Mouse (Mus musculus): ENCODE data around the gene Smyd1.

Gene Smyd1

DNA sequence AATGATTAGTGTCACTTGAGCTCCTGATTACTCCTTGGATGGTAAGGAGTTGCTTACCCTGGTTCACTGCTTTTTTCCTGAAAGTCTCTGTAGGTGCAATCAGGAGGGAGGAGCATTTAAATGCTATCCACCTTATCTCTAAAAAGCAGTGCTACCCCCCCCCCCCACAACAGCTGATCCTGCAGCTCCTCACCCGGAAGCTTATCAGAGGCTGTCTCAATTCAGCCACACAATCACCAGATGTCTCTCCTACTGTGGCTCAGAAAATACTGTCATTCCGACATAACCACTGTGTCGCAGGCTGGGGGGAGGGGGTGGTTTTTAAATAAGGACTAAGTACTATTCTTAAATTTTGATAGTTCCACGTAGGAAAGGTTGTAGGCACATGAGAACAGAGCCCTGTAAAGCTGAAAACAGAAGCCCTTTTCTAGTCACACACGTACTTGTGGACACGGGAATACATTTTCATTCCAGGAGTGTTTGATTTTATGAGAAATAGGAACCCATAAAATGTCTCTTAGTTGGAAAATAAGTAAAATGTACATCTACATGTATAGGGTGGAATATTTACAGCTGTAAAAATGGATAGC is 61.9 kb downstream of the Smyd1 start:
- no peak for DNase-seq (ENCODE audit: low spot score in 2 of 2)

GRCm38 (mm10) chr6:71259166-71259565 is 62.9 kb downstream of the Smyd1 start:
- DNase-seq (ENCODE audit: low spot score in 2 of 2), result no peak

DNA sequence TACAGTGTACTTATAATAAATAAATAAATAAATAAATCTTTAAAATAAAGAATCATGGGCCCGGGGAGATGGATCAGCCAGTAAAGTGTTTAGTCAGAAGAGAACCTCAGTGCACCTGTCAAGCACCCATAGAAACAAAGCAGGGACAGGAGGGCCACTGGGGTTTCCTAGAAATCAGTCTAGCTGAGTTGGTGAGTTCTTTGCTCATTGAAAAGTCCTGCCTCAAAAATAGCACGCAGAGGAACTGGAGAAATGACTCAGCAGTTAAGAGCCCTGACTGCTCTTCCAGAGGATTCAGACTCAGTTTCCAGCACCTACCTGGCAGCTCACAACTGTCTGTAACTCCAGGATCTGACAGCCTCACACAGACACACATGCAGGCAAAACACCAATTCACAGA is 63.5 kb downstream of the Smyd1 start:
- DNase-seq (ENCODE audit: low spot score in 2 of 2), result no peak

DNA sequence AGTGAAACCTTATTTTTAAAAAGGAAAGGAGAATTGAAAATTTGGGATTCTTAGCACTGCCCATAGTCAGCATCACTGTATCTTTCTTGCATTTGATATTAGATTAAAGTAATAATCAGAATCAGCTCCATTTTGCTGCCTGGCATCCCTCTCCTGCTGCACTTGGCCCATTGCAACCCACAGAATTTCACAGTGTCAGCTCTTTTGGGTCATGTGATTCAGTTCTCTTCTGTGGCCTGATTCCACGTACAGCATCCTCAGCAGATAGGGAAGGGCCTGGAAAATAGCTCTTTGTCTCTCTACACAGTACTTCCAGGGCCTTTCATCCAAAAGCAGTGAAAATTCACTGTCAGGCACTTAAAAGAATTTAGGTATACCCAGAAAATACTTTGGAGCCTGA is 64.7 kb downstream of the Smyd1 start:
- DNase-seq (ENCODE audit: low spot score in 2 of 2), result no peak

DNA sequence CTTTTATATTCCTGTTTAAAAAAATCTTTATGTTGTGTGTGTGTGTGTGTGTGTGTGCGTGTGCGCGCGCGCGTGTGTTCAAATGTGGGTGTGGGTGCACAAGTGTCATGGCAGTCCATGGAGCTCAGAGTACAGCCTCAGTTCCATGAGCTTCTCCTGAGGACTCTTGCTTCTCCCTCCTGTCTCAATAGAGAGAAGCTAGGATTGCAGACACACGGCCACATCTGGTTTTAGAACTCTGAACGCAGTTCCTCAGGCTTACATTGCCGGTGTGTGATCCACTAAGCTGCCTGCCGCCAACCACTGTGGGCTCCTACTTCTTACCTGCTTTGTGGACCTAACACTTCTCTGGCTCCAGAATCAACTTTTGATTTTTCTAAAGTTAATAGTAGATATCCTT is 65.9 kb downstream of the Smyd1 start:
- no peak for DNase-seq (ENCODE audit: low spot score in 2 of 2)

DNA sequence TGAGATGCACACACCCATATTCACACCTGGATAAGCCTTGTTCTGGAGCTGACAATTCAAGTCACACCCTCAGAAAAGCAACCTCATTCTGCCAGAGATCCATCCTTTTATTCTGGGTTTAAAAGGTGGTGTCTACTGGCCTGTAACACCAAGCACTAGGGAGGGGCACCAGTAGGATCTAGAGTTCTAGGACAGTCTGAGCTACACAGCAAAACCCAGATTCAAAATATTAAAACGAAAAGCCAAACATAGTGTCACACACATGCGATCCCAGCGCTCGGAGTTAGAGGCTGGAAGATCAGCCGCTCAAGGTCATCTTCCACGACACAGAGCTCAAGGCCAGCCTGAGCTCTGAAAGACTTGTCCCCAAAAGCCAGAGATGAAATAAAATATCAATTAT is 67.6 kb downstream of the Smyd1 start:
- no peak for DNase-seq (ENCODE audit: low spot score in 2 of 2)

DNA sequence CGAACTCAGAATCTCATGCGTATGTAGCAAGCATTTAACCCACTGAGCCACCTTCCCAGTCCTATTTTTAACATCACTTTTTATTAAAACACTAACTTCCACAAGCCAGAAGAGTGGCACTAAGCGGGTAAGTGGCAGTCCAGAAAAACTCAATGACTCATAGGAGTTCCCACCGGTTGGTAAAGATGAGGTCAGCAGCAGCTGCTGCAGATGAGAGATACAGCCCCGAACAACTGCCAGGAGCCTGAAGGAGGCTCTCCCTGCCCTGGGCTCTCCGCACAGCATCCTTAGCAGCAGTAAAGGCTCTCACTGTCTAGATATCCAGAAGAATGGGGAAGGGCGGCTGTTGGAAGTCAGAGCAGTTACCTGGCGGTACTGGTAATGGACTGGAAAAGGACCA is 71.1 kb downstream of the Smyd1 start:
- no peak for DNase-seq (ENCODE audit: low spot score in 2 of 2)

- DNase-seq (ENCODE audit: low spot score in 2 of 2), result no peak
Observed at GRCm38 (mm10) chr6:71249615-71250014, 72.4 kb downstream of the Smyd1 start.

GRCm38 (mm10) chr6:71248420-71248819 is 73.6 kb downstream of the Smyd1 start:
- DNase-seq (ENCODE audit: low spot score in 2 of 2), result no peak

GRCm38 (mm10) chr6:71243258-71243657 is 78.8 kb downstream of the Smyd1 start:
- no peak for DNase-seq (ENCODE audit: low spot score in 2 of 2)

DNA sequence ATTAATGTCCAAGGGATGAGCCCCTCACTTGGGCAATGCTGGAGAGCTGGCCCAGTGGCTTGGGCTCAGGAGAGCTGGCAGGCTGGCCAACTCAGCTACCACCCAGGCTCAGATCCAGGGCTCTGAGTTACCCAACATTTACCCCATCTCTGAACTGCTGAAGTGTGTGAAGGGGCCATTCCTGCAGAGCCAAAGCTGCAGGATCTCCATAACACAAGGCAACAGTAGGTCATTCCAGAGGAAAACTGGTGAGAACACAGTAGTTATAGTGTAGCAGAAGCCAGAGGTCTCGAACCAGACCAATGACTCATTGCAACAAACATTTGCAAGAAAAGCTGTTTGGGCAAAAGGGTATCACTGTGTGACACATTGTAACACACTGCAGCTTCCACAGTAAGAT is 79.2 kb downstream of the Smyd1 start:
- peak in 1 of 2 experiments; percentile 17 for DNase-seq (ENCODE audit: low spot score in 2 of 2)

GRCm38 (mm10) chr6:71240831-71241230 is 81.2 kb downstream of the Smyd1 start:
- DNase-seq (ENCODE audit: low spot score in 2 of 2), result no peak

GRCm38 (mm10) chr6:71239069-71239750 is 82.8 kb downstream of the Smyd1 start:
- DNase-seq (ENCODE audit: low spot score in 2 of 2), result peak in 1 of 2 experiments; percentile 20

DNA sequence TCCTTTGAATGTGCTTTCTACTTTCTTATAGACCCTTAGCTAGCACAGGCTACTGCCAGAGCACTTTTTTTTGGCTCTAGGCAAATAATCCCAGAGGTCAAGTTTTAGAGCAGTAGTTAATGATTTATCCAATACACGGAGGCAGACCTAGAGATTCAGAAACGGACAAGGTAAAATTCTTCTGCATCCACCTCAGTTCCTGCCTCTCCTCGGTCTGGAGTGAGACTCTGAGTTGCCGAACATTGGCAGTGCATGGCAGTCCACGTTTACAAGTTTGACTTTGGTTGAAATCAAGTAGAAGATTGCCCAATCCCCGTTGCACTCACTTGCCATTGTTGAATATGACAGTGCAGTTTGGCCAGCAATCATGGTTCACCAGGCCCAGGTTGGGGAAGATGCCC is 85.0 kb downstream of the Smyd1 start:
- no peak for DNase-seq (ENCODE audit: low spot score in 2 of 2)

- DNase-seq (ENCODE audit: low spot score in 2 of 2), result no peak
Observed at GRCm38 (mm10) chr6:71236506-71236905, 85.5 kb downstream of the Smyd1 start.

GRCm38 (mm10) chr6:71235944-71236343 is 86.1 kb downstream of the Smyd1 start:
- DNase-seq (ENCODE audit: low spot score in 2 of 2), result no peak

- no peak for DNase-seq (ENCODE audit: low spot score in 2 of 2)
Observed at GRCm38 (mm10) chr6:71235121-71235520, 86.9 kb downstream of the Smyd1 start.

DNA sequence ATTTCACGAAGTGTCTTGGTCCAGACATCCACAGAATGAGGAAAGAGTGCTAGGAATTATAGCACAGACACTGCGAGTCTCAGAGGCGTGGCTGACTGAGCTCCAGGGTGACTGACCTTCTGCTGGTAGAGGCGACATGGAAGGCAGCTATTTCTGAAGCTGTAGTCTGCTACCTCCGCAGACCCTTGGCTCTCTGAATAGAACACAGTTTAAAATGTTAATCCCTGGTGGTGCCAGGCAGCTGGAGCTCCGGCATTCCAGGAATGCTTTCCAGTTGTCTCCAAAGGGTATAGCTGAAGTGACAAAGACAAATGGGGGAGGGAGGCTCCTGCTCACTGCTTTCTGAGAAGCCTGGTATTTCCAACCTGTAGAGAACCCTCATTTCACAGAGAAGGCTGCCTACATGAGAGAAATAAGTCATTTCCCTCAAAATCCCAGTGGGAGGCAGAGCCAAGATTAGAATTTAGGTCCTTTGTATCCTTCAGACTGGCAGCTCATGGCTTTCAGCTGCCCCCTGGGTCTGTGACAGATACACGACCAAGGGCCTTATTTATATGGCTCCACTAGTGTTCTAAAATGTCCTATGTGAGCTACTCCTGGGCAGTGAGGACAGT is 94.8 kb downstream of the Smyd1 start:
- DNase-seq (ENCODE audit: low spot score in 2 of 2), result no peak

DNA sequence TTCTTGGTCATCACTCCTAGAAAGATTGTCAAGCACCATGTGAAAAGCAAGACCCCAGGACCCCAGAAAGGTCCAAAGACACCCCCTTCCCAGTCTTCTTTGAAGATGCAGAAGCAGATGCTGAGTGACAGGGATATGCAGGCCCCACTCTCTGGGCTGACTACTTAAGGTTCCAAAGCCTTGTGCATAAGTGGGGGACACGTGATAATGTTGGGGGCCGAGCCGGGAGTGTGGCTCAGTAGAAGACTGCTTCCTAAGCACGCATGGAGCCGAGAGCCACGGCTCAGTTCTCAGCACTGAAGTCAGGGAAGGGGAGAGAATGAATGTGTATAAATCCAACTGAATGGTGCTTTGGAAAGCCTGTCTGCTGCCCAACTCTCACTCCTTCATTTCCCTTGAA is 95.5 kb downstream of the Smyd1 start:
- no peak for DNase-seq (ENCODE audit: low spot score in 2 of 2)

DNA sequence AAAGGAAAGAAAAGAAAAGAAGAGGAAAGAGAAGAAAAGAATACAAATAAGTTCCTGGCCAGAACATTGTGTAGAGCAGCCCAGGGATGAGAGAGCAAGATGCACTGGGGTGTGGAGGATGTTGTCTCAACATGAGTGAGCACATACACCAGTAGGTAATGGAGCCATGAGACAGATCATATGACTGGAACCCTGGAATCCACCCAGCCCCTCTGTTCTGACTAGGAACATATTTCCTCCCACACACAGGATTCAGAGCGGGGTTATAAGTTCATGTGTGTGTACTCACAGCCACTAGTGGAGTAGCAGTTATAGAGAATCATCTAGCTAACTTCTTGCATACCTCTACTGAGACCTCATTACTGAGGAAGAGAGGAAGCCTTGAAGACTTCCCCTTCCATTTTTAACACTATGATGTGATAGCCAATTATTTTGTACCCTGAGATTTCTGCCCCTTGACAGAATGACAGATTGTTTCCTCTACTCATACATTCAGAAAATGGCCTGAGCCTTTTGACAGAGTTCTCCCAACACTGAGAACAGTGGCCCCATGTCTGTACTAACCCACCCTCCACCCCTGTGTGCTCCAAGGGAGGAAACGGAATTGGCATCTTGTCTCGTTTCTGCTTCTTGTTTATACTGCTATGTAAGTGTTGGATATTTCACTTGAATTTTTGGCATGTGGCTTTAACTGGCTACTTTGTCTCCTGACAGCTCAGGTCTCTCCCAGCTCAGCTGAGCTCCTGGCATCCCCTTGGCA is 97.7 kb downstream of the Smyd1 start:
- no peak for DNase-seq (ENCODE audit: low spot score in 2 of 2)

GRCm38 (mm10) chr6:71221501-71221900 is 100.5 kb downstream of the Smyd1 start:
- DNase-seq (ENCODE audit: low spot score in 2 of 2), result no peak

DNA sequence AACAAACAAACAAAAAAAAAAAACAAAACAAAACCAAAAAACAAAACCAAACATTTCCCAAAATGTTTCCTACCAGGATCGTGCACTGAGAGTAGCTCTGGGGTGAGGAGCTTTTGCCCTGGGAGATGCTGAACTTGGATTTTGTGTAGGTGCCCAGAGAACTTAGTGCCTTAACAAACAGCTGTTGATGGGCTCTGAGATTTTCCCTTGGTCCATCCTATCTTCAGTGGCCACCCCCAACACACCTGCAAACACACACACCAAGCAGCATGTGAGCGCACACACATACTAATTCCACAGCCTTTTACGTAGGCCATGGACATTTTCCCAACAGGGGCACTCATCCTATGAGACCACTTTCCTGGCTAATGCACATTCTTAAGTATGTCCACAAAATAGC is 109.6 kb downstream of the Smyd1 start:
- no peak for DNase-seq (ENCODE audit: low spot score in 2 of 2)

DNA sequence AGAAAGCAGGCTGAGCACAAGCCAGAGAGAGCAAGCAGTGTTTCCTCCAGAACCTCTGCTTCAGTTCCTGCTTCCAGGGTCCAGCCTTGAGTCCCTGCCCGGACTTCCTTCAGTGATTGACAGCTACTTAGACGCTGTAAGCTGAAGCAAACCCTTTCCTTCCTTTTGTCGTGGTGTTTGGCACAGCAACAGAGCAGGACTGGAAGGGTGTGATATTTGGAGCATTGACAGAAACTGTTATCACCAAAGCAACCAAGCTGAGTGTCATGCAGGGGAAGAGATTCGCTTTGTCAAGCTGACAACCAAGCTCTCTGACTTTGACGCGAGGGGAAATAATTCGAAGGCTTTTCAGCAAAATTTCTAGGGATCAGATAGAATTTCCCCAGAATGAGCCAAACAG is 110.1 kb downstream of the Smyd1 start:
- DNase-seq (ENCODE audit: low spot score in 2 of 2), result no peak

Measured in urinary bladder, postnatal 36 days (tissue).